Mouse (Mus musculus) megakaryocyte, embryonic 14.5 days (primary cell): Measurements from ENCODE around the gene Zfp106. TPM values are rescaled to one million over a fixed set of nuclear protein-coding genes. Genes with fewer than 3 reads are reported as not detected.
A peak's percentile ranks its signal among the peaks of the same experiment; 100 is the strongest.

ENCODE experiments used
- H3K27me3 ChIP-seq: replicated peaks from 2 replicates; pipeline ENCODE3; 2012; ENCODE audit warnings: inconsistent platforms
- H3K36me3 ChIP-seq: replicated peaks from 2 replicates; pipeline ENCODE3; 2012; ENCODE audit warnings: low read length, inconsistent platforms, mixed read lengths
- H3K4me1 ChIP-seq: 2 replicates; pipeline ENCODE4 v1.6.1; 2012; ENCODE audit warnings: inconsistent platforms
- H3K4me3 ChIP-seq: replicated peaks from 2 replicates; pipeline ENCODE3; 2012; ENCODE audit warnings: moderate library complexity, mild to moderate bottlenecking, inconsistent platforms
- H3K9me3 ChIP-seq: 2 replicates; pipeline ENCODE4 v1.6.1; 2012; ENCODE audit warnings: inconsistent platforms
- FLI1 ChIP-seq: IDR thresholded peaks from 2 replicates; pipeline ENCODE4 v1.6.1; 2012; ENCODE audit warnings: low read length, inconsistent platforms, mixed read lengths
- GATA1 ChIP-seq: IDR thresholded peaks from 3 replicates; pipeline ENCODE4 v1.6.1; 2012; ENCODE audit warnings: mixed read lengths, low read length, inconsistent platforms, borderline replicate concordance
- polyA plus RNA-seq: library from polyadenylated mRNA; stranded (reverse); fragments of >175 nt; gene quantifications from 2 replicates; pipeline ENCODE4 v1.2.3, GENCODE M21; 2012; ENCODE audit warnings: low replicate concordance; ENCODE audit not compliant: insufficient read depth

The Zfp106 gene
- polyA plus RNA-seq, 1 experiment, result 7.7 TPM

- Histone ChIP-seq H3K27me3 (no peaks in the 10 kb centered on the region), H3K36me3 (peaks cover 35% of the 10 kb centered on the region), H3K9me3 (no peaks in the 10 kb centered on the region), H3K4me1 (peaks cover 51% of the 10 kb centered on the region), H3K4me3 (peak overlapping the region; percentile 69)
- TF ChIP-seq GATA1 (no peak), FLI1 (no peak)
Observed at GRCm38 (mm10) chr2:120558813-120559212, 4.8 kb downstream of the Zfp106 start.

GRCm38 (mm10) chr2:120556868-120557267, 6.8 kb downstream of the Zfp106 start:
- H3K27me3 ChIP-seq, result no peaks in the 10 kb centered on the region
- peaks cover 52% of the 10 kb centered on the region for H3K4me1 ChIP-seq
- H3K4me3 ChIP-seq, result no peak overlapping the region
- no peaks in the 10 kb centered on the region for H3K9me3 ChIP-seq
- H3K36me3 ChIP-seq, result peaks cover 52% of the 10 kb centered on the region
- TF ChIP-seq GATA1 (no peak), FLI1 (no peak)

- Histone ChIP-seq H3K9me3 (no peaks in the 10 kb centered on the region), H3K27me3 (no peaks in the 10 kb centered on the region), H3K36me3 (peaks cover 67% of the 10 kb centered on the region), H3K4me3 (no peak overlapping the region), H3K4me1 (peaks cover 19% of the 10 kb centered on the region)
- no peak for TF ChIP-seq GATA1
- TF ChIP-seq FLI1, result no peak
Observed at GRCm38 (mm10) chr2:120544732-120545131, 18.9 kb downstream of the Zfp106 start.

- Histone ChIP-seq H3K4me3 (no peak overlapping the region), H3K27me3 (no peaks in the 10 kb centered on the region)
Observed at GRCm38 (mm10) chr2:120539778-120540208, 23.9 kb downstream of the Zfp106 start.

GRCm38 (mm10) chr2:120539333-120539732, 24.3 kb downstream of the Zfp106 start:
- no peak for TF ChIP-seq FLI1
- TF ChIP-seq GATA1, result no peak
- Histone ChIP-seq H3K36me3 (peaks cover 68% of the 10 kb centered on the region), H3K4me1 (peaks cover 17% of the 10 kb centered on the region), H3K4me3 (peak overlapping the region; percentile 42), H3K9me3 (no peaks in the 10 kb centered on the region), H3K27me3 (no peaks in the 10 kb centered on the region)

More at GRCm38 (mm10) chr2:120539778-120540208, 23.9 kb downstream of the Zfp106 start:
- no peak for TF ChIP-seq GATA1
- TF ChIP-seq FLI1, result no peak
- Histone ChIP-seq H3K4me1 (peaks cover 20% of the 10 kb centered on the region), H3K9me3 (no peaks in the 10 kb centered on the region), H3K36me3 (peaks cover 68% of the 10 kb centered on the region)

GRCm38 (mm10) chr2:120531223-120531622, 32.4 kb downstream of the Zfp106 start:
- H3K4me3 ChIP-seq, result no peak overlapping the region
- H3K9me3 ChIP-seq, result no peaks in the 10 kb centered on the region
- peaks cover 44% of the 10 kb centered on the region for H3K4me1 ChIP-seq
- H3K27me3 ChIP-seq, result no peaks in the 10 kb centered on the region
- TF ChIP-seq FLI1 (no peak), GATA1 (no peak)
- H3K36me3 ChIP-seq, result peaks cover 94% of the 10 kb centered on the region

GRCm38 (mm10) chr2:120529531-120529930, 34.1 kb downstream of the Zfp106 start:
- peaks cover 44% of the 10 kb centered on the region for H3K4me1 ChIP-seq

GRCm38 (mm10) chr2:120526771-120527170, 36.9 kb downstream of the Zfp106 start:
- peaks cover 93% of the 10 kb centered on the region for H3K36me3 ChIP-seq

More at GRCm38 (mm10) chr2:120529531-120529930, 34.1 kb downstream of the Zfp106 start:
- Histone ChIP-seq H3K9me3 (no peaks in the 10 kb centered on the region), H3K27me3 (no peaks in the 10 kb centered on the region), H3K4me3 (no peak overlapping the region), H3K36me3 (peaks cover 94% of the 10 kb centered on the region)
- TF ChIP-seq FLI1 (no peak), GATA1 (no peak)

GRCm38 (mm10) chr2:120518547-120519210, 45.0 kb downstream of the Zfp106 start:
- no peaks in the 10 kb centered on the region for H3K9me3 ChIP-seq
- no peak for TF ChIP-seq GATA1
- no peak for TF ChIP-seq FLI1
- peaks cover 95% of the 10 kb centered on the region for H3K36me3 ChIP-seq
- H3K27me3 ChIP-seq, result no peaks in the 10 kb centered on the region
- no peaks in the 10 kb centered on the region; the same call in 1 of the 2 replicates for H3K4me1 ChIP-seq
- H3K4me3 ChIP-seq, result no peak overlapping the region

More at GRCm38 (mm10) chr2:120526771-120527170, 36.9 kb downstream of the Zfp106 start:
- TF ChIP-seq FLI1 (no peak), GATA1 (no peak)
- H3K27me3 ChIP-seq, result no peaks in the 10 kb centered on the region
- H3K4me3 ChIP-seq, result no peak overlapping the region
- H3K4me1 ChIP-seq, result peaks cover 39% of the 10 kb centered on the region
- no peaks in the 10 kb centered on the region for H3K9me3 ChIP-seq

GRCm38 (mm10) chr2:120514181-120514580, 49.5 kb downstream of the Zfp106 start:
- Histone ChIP-seq H3K27me3 (no peaks in the 10 kb centered on the region), H3K4me1 (peaks cover under 1% of the 10 kb centered on the region), H3K4me3 (no peak overlapping the region), H3K36me3 (peaks cover 96% of the 10 kb centered on the region), H3K9me3 (no peaks in the 10 kb centered on the region)
- TF ChIP-seq FLI1 (no peak), GATA1 (no peak)
